Mouse (Mus musculus) C2C12 (cell line): ENCODE results near the gene Ap2b1.
"Not testable (repeated sequence)": the region's sequence is repeated elsewhere in the genome, so short reads cannot be mapped to it uniquely, and the experiment has no call there.

ENCODE experiments used
- CEBPB ChIP-seq: IDR thresholded peaks from one replicate; pipeline ENCODE4 v1.6.1; 2011; ENCODE audit warnings: low read depth, mild to moderate bottlenecking, control low read depth, moderate library complexity
- USF1 ChIP-seq: IDR thresholded peaks from one replicate; pipeline ENCODE4 v1.6.1; 2011; ENCODE audit warnings: low read depth, mild to moderate bottlenecking, control low read depth, moderate library complexity

DNA sequence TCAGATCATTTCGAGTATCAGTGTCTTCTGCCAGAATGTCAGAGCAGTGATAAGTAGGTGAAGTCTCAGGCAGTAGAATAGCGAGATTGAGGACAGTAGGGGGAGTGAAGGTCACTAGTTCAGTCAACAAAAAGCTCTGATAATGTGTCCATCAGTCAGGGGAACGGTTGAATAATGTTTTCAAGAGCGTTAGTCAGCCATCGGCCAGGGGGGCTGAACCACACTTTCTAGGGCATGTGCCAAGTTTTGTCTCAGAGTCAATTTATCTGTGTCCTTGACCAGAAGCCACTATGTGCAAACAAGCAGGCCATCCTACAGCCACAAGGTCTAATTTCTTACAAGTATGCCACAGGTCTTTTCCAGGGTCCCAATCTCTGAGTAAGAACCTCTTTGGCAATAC is 41.6 kb upstream of the Ap2b1 start:
- TF ChIP-seq CEBPB, USF1: not testable (repeated sequence)
